Mouse (Mus musculus): ENCODE data around the gene Ppp1r14c. TPM values are rescaled to one million over a fixed set of nuclear protein-coding genes. Genes with fewer than 3 reads are reported as not detected.

The Ppp1r14c gene
- 66.2 and 77.3 TPM in 2 replicates for polyA plus RNA-seq (2015; fragmentation: Nextera tagmentation; extraction: Ambion mirVana)

DNA sequence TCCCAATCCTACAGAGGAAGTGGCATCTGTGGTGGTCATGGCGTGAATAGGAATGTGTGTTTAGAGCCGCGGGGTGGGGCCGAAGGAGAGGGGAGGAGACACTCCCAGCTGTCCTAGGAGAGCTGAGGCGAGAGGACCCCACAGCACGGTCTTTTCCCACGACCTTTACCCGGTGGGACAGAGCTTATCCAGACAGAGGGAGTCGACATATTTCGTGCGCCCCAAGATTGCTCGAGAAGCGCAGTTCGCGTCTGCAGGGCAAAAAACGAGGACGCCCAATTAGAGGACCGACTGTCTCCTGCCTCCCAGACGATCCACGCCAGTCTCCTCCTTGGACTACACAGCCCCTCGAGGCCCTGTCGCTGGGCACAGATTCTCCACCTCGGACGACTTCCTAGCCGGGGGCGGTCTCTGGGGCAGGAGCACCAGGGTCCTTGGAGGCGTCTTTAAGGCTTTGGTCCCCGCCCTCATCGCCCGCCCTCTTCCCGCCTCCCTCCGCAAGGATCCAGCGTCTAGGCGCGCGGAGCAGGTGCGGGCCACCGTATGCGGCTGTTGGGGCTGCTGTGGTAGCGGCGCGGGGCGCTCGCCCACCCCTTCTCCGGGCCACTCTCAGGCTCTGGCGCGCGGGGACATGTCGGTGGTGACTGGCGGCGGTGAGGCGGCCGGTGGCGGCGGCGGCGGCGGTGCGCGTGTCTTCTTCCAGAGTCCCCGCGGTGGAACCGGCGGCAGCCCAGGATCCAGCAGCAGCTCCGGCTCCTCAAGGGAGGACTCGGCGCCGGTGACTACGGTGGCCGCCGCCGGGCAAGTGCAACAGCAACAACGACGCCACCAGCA, at the start of gene Ppp1r14c:
Gene Ppp1r14c (plus strand): TSS at position 22 of the 834 bp plus-strand sequence.
- Histone ChIP-seq H3K9ac (peak within 1 kb of the TSS; percentile 77), H3K9me3 (no peaks in the 10 kb centered on the region), H3K27ac (replicated peaks) (peak within 1 kb of the TSS; percentile 86), H3K4me3 (peak within 1 kb of the TSS; percentile 74), H3K36me3 (no peaks in the 10 kb centered on the region), H3K27me3 (no peaks in the 10 kb centered on the region), H3K4me1 (replicated peaks) (peaks cover 9% of the 10 kb centered on the region; the same call in 1 of the 2 replicates), H3K4me2 (peak within 1 kb of the TSS; percentile 74)
- peak; percentile 91 for ATAC-seq (ENCODE audit: low FRiP score, low read depth)
- under 1% methylated on average over 64 of the region's 74 CpGs for WGBS

DNA sequence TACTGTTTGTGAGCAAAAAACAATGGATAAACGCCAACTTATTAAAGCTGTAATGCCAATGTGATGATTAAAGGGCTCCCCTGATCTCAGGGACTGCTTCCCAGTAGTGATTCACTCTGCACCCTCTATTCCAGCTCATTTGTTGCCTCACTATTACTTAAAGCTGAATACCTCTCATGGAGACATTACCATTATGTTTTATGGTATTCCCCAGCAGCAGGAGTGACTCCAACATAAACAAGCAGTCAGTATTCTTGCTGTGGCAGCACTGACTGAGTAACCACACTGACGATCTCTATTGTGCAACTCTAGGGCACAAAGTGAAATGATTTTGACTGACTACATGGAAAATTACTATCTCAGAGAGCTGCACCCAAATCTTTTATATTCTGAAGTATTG, 44.5 kb upstream of the Ppp1r14c start:
- Histone ChIP-seq H3K36me3 (no peaks in the 10 kb centered on the region), H3K4me3 (no peak overlapping the region), H3K27ac (replicated peaks) (no peak overlapping the region), H3K9me3 (no peaks in the 10 kb centered on the region), H3K9ac (no peak overlapping the region), H3K4me1 (replicated peaks) (no peaks in the 10 kb centered on the region), H3K27me3 (no peaks in the 10 kb centered on the region), H3K4me2 (no peak overlapping the region)
- ATAC-seq (ENCODE audit: low FRiP score, low read depth), result no peak
- WGBS, result 93% methylated on average over 2 of the region's 2 CpGs

DNA sequence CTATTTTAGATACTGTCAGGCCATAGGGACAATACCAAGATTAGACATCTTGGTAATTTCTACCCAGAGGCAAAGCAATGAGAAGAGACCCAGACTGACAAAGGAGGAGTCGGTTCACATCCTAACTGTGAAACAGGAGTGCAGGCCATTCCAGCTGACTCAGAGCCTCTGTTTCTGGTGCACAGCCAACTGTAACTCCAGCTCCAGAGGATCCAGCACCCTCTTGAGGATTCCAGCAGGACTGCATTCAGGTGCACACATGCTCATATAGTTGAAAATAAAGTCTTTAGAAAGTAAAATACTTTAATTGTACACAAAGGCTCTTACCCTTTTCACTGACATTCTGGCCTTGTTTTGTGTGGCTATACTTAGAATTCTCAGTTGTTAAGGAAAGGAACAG, 40.4 kb upstream of the Ppp1r14c start:
- Histone ChIP-seq H3K36me3 (no peaks in the 10 kb centered on the region), H3K27ac (replicated peaks) (no peak overlapping the region), H3K9ac (no peak overlapping the region), H3K4me3 (no peak overlapping the region), H3K9me3 (no peaks in the 10 kb centered on the region), H3K4me1 (replicated peaks) (no peaks in the 10 kb centered on the region), H3K4me2 (no peak overlapping the region), H3K27me3 (no peaks in the 10 kb centered on the region)
- WGBS, result 89% methylated on average over 1 of the region's 1 CpGs
- ATAC-seq (ENCODE audit: low FRiP score, low read depth), result no peak

DNA sequence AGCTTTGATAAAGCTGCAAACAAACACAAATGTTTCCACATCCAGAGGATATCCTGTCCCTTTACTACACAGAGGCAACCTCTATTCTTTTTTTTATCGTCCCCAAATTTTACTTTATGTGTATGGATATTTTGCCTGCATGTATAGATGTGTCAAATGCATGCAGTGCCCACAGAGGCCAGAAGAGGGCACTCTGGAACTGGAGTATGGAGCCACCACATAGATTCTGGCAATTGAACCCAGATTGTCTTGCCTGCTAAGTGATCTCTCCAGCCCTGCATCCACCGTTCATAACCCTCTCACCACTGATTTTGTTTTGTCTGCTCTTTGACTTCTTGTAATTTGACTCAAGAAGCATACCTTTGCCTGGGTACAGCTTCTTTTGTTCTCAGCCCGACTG, 33.0 kb upstream of the Ppp1r14c start:
- peak; percentile 74 for ATAC-seq (ENCODE audit: low FRiP score, low read depth)
- Histone ChIP-seq H3K4me2 (no peak overlapping the region), H3K4me3 (no peak overlapping the region), H3K27me3 (no peaks in the 10 kb centered on the region), H3K4me1 (replicated peaks) (no peaks in the 10 kb centered on the region), H3K9ac (no peak overlapping the region), H3K9me3 (no peaks in the 10 kb centered on the region), H3K27ac (replicated peaks) (no peak overlapping the region), H3K36me3 (no peaks in the 10 kb centered on the region)
- 25% methylated on average over 3 of the region's 3 CpGs for WGBS

DNA sequence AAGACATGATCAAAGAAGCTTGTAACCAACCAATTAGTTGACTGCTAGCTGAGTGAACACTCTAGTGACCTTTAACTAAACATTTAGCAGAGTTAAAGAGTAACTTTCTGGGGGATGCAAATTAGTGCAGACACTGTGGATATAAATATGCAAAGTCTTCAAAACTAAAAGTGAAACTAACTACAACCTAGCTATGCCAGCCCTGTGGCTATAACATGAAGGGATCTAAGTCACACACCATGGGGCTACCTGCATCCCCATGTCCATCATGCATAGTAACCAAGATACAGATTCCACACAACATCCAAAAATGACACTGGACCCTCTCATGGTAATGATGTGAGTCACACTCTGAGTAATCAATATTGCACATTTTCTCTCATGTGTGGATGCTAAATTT, 31.3 kb upstream of the Ppp1r14c start:
- Histone ChIP-seq H3K9me3 (no peaks in the 10 kb centered on the region), H3K4me1 (replicated peaks) (no peaks in the 10 kb centered on the region), H3K4me3 (no peak overlapping the region), H3K9ac (no peak overlapping the region), H3K4me2 (no peak overlapping the region), H3K27me3 (no peaks in the 10 kb centered on the region), H3K27ac (replicated peaks) (no peak overlapping the region), H3K36me3 (no peaks in the 10 kb centered on the region)
- no peak for ATAC-seq (ENCODE audit: low FRiP score, low read depth)

DNA sequence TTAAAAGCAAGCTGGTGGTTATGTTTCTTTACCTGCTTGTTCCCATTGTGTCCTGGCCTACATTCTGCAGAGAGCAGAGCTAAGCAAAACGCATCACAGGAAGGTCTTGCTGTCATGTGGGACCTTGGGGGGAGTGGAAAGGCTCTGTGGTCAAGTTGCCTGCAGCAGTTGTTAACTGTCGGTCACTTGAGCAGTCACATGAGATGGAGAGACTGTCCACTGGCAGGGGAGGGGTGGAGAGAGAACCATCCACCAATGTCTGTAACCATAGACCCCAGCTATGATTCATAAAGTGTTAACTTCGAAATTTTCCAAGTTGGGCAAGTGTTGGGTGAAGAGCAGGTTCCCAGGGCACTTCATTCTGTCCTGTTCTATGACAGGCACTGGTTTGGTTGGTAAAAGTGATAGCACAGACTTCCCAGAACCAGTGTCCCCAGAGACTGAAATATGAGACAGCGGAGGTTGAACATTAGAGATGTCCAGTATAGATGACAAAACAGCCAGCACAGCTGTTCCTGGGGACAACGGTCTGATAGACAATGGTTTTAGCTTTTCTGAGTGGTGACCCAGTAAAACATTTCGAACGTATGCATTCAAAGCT, 29.0 kb upstream of the Ppp1r14c start:
- no peak overlapping the region for H3K4me2 ChIP-seq
- no peak overlapping the region for H3K9ac ChIP-seq
- no peaks in the 10 kb centered on the region for H3K36me3 ChIP-seq
- H3K27ac ChIP-seq (replicated peaks), result no peak overlapping the region
- no peak overlapping the region for H3K4me3 ChIP-seq
- 71% methylated on average over 7 of the region's 7 CpGs for WGBS
- no peaks in the 10 kb centered on the region for H3K27me3 ChIP-seq
- no peaks in the 10 kb centered on the region for H3K9me3 ChIP-seq
- H3K4me1 ChIP-seq (replicated peaks), result no peaks in the 10 kb centered on the region
- no peak for ATAC-seq (ENCODE audit: low FRiP score, low read depth)

DNA sequence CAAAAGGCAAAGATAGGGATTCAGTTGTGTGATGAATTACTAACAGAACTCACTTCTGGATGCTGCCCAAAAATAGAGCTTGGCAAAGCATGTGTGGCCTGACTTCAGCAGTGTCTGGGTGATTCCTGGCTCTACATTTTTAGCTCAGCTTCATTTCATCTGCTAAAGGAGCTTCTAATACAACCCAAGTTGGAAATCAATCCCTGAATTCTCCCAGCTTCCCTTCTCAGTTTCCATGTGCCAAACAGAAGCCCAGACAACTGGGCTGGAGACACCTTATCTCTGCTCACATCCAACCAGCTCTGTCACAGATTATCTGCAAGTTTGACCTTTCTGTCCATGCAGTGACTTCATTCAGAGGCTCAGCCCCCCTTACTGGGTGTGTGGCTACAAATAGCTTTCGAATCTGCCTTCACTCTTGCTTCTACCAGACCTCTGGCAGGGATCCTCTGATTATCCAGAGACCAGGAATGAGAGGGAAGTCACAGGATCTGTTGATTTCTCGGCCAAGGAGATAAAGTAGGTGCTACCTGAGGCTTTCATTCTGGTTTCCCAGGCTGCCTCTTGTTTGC, 28.4 kb upstream of the Ppp1r14c start:
- Histone ChIP-seq H3K4me2 (no peak overlapping the region), H3K36me3 (no peaks in the 10 kb centered on the region), H3K9ac (no peak overlapping the region), H3K4me3 (no peak overlapping the region), H3K27me3 (no peaks in the 10 kb centered on the region), H3K4me1 (replicated peaks) (no peaks in the 10 kb centered on the region), H3K27ac (replicated peaks) (no peak overlapping the region), H3K9me3 (no peaks in the 10 kb centered on the region)
- ATAC-seq (ENCODE audit: low FRiP score, low read depth), result no peak
- 73% methylated on average over 2 of the region's 2 CpGs for WGBS

DNA sequence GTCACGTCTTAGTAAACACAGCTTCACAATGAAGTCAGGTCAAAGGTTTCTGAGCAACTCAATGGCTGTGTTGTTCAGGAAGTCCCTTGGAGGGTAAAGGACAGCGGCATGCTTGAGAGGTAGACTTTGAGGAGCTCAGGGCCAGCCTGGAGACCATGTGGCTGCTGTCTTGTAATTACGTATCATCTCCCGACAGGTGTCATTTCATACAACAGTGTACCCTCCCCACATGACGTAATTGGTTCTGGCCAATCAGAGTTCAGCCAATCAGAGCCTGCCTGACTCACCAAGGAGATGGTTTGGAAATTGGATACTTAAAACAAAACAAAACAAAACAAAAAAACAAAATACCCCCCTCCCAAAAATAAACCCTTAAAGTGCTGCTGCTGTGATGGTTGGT, 20.2 kb upstream of the Ppp1r14c start:
- H3K4me1 ChIP-seq (replicated peaks), result no peaks in the 10 kb centered on the region
- no peak overlapping the region for H3K4me2 ChIP-seq
- no peaks in the 10 kb centered on the region for H3K36me3 ChIP-seq
- H3K9me3 ChIP-seq, result no peaks in the 10 kb centered on the region
- no peak overlapping the region for H3K9ac ChIP-seq
- 50% methylated on average over 5 of the region's 5 CpGs for WGBS
- H3K4me3 ChIP-seq, result no peak overlapping the region
- ATAC-seq (ENCODE audit: low FRiP score, low read depth), result no peak
- H3K27me3 ChIP-seq, result no peaks in the 10 kb centered on the region
- H3K27ac ChIP-seq (replicated peaks), result no peak overlapping the region

DNA sequence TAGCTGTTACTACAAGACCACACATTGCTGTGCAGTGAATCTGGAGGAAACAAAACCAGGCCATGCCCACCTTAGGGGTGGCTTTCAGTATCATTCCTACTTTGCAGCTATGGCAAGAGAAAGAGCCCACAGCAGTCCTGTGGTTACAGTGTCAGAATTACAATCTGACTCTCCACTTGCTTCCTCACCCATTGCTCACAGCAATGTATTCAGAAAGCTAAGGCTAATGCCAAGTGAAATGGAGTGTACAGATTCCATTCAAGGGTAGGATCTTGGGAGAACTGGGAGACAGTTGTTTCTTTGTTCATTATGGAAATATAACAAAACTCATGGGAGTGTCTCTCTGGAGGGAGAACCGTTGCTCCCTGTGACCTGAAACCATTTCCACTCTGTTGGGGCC, 6.3 kb upstream of the Ppp1r14c start:
- Histone ChIP-seq H3K27me3 (no peaks in the 10 kb centered on the region), H3K4me3 (no peak overlapping the region), H3K9me3 (no peaks in the 10 kb centered on the region), H3K36me3 (no peaks in the 10 kb centered on the region), H3K4me2 (no peak overlapping the region), H3K9ac (no peak overlapping the region), H3K27ac (replicated peaks) (no peak overlapping the region), H3K4me1 (replicated peaks) (no peaks in the 10 kb centered on the region)
- WGBS, result 46% methylated on average over 1 of the region's 1 CpGs
- no peak for ATAC-seq (ENCODE audit: low FRiP score, low read depth)

DNA sequence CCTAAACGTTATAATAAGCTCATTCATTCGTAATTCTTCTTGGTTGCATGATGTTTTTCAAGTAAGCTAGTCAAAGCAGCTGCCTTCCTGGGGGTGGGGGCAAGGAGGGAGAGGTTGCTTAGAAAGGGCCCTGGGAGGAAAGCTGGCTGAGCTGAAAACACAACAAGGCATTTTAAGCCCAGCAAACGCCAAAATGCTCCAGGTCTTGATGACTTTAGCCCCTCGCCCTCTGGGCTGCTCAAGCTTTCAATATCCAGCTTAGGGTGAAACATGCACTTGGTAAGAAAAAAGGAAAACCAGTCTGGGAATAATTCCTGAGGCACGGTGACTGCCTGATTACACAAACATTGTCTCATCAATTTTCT, 204 bp upstream of the Ppp1r14c start:
- H3K36me3 ChIP-seq, result no peaks in the 10 kb centered on the region
- 0 out of 2 replicates have a peak, but pooled peaks have one; percentile 9 for ATAC-seq (ENCODE audit: low FRiP score, low read depth)
- peak overlapping the region; percentile 74 for H3K4me3 ChIP-seq
- no peaks in the 10 kb centered on the region for H3K27me3 ChIP-seq
- WGBS, result 15% methylated on average over 5 of the region's 5 CpGs
- peak overlapping the region; percentile 86 for H3K27ac ChIP-seq (replicated peaks)
- H3K9me3 ChIP-seq, result no peaks in the 10 kb centered on the region
- peaks cover 9% of the 10 kb centered on the region; the same call in 1 of the 2 replicates for H3K4me1 ChIP-seq (replicated peaks)
- H3K9ac ChIP-seq, result peak overlapping the region; percentile 77
- H3K4me2 ChIP-seq, result peak overlapping the region; percentile 74

DNA sequence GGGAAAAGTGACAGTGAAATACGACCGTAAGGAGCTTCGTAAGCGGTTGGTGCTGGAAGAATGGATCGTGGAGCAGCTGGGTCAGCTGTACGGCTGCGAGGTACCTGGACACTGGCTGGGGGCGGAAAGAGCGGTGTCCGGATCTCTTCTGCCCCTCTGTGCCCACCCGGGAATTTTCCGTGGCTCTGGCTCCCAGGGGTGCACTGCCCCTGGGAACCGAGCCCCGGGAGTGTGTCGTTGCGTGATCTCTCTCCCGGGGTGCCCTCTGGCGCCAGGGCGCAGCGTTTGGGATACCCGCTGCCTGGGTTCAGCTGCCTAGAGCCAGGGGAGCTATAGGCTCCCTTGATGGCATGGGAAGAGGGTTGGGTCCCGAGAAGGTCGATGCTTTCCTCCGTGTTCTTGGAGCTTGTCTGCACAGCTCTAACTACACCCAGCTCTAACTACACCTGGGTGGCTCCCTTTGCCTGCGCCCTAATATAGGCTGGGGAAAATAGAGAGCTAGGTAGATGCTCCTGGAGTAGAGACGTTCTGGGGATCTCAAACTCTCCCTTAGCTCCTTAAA, 1.1 kb downstream of the Ppp1r14c start:
- WGBS, result 1% methylated on average over 26 of the region's 26 CpGs
- peak; percentile 61 for ATAC-seq (ENCODE audit: low FRiP score, low read depth)
- H3K27me3 ChIP-seq, result no peaks in the 10 kb centered on the region
- peaks cover 9% of the 10 kb centered on the region; the same call in 1 of the 2 replicates for H3K4me1 ChIP-seq (replicated peaks)
- peak overlapping the region; percentile 74 for H3K4me3 ChIP-seq
- no peaks in the 10 kb centered on the region for H3K9me3 ChIP-seq
- H3K36me3 ChIP-seq, result no peaks in the 10 kb centered on the region
- H3K9ac ChIP-seq, result peak overlapping the region; percentile 77
- peak overlapping the region; percentile 86 for H3K27ac ChIP-seq (replicated peaks)
- peak overlapping the region; percentile 74 for H3K4me2 ChIP-seq

DNA sequence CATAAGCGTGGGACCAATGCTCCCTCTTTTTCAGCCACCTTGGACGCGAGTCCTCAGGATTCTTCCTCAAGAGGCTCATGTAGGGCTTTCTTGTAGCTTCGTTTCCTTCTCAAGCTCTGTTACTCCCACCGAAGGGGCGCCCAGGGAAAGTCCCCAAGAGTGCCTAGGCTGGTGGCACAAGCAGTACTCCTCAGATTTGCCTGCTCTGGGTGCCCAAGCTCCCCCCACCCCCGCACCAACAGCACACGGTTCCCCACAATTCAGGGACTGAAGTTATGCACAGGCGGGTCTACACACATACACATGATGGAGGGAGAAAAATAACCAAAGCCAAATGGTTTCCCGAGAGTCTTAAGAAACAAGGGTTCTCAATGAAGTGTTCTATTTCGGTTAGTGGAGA, 1.6 kb downstream of the Ppp1r14c start:
- Histone ChIP-seq H3K4me1 (replicated peaks) (peaks cover 9% of the 10 kb centered on the region; the same call in 1 of the 2 replicates), H3K9ac (peak overlapping the region; percentile 77), H3K36me3 (no peaks in the 10 kb centered on the region), H3K4me3 (peak overlapping the region; percentile 74), H3K9me3 (no peaks in the 10 kb centered on the region), H3K27ac (replicated peaks) (peak overlapping the region; percentile 86), H3K27me3 (no peaks in the 10 kb centered on the region), H3K4me2 (peak overlapping the region; percentile 74)
- 0 out of 2 replicates have a peak, but pooled peaks have one; percentile 12 for ATAC-seq (ENCODE audit: low FRiP score, low read depth)
- WGBS, result 19% methylated on average over 11 of the region's 11 CpGs
